Mouse (Mus musculus) kidney, adult 11 months (tissue): ENCODE measurements around the gene Sec22a.

Experiments
- DNase-seq: peaks from one replicate; pipeline ENCODE4 v3.0.0; 2022

The Sec22a gene

DNA sequence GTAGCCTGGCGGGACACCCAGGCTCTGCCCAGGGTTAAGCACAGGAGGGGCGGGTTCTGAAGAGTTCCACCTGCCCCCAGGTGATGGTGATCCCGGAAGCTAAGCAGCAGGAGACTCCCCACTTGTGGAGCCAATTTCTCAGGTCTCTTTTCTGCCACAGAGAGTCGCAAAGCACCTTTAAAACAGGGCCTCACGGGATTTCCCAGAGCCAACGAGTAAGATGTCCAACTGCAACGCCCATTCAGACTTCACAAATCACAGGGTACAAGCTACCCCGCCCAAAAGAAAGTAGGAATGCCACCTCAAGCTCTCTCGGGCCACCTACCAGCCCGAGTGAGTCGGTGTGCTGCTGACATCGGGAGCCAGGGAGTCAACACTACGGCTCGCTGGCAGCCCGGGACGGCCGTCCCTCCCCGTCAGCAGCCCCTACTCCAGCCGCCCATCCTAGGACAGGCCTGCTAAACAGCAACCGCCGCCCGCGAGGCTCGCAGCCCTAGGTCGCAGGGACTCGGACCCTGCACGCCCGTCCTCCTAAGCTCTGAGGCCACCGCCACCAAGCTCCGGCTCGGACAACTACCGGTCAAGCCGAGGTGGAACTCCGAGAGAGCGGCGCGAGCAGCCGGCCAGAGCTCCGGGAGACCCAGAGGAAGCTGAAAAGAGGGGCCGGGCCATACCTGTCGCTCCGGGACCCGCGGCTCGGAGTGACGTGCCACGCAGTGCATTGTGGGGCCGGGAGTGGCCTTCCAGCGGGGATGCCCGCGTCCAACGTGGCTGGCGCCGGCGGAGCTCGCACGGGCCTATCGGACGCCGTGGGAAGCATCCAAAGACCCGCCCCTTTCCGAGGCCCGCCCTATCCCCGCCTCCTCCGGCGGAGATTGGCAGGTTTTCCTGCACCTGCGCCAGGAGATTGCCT, at the start of gene Sec22a:
Gene Sec22a (minus strand): TSS at position 769 of the 913 bp plus-strand sequence.
- peak; percentile 94 for DNase-seq

GRCm38 (mm10) chr16:35406706-35407105, 43.0 kb upstream of the Sec22a start:
- DNase-seq: no peak

DNA sequence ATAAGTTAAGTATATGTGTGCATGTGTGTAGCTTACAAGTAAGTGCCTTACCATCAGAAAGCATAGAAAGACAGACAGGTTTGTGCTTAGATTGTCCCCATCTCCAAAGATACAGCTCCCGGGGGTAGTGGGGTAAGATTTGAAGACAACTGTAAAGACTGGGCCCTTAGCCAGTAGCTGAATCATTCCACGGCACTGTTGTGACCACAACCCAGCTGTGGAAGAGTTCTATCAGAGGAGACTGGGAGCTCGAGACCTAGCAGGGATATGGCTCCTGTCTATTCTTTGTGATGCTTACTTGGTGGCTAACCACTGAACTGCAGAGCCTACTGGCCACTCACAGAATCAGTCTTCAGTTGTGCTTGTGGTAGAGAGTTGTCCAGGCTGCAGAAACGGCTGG, 42.4 kb upstream of the Sec22a start:
- DNase-seq: no peak

DNA sequence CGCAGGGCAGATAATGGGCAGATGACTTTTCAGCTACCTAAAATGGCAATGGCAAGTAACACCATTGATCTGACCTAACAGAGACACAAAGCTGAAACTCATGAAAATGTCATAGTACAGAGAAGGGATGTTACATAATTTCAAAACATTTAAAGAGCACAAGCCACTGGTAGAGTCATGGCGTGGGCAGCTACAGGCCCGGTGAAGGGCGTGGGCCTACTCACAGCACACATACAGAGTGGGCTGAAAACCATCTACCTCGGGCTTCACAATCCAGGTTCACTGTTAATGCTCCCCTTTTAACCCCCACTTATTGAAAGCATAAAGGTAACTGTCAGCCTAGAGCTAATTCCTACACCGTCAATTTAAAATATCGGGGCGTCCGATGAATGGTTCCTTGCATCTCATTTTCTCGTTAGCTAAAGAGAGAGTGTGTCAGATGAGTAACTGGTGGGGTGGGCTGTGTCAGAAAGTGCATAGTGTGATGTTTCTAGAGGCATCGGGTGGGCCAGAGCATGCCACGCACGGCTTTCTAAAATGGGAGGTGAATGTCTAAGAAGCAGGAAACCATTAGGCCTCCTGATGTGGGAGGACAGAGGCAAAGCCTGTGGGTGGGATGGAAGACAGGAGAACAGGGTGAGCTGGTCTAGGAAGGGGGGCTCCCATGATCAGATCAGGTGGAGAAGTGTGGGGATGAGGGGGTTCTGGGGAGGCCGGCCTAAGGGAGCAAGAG, 41.8 kb upstream of the Sec22a start:
- no peak for DNase-seq

DNA sequence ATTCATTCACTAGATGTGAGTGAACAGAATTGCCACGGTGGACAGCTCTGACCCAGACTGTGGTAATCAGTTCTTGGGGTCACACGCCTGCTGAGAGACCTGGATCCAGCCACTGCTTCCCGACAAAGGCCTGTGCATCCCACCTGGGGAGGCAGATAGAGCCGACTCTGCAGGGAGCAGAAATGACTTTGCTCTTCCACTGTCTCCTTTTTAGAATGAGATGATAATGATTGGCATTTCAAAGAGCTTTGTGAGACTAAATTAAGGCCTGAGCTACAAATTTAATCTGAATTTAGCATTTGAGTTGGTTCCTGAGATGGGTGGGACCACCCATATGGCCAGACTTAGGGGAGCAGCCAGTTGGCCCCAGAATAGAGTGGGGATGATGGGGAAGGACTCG, 41.1 kb upstream of the Sec22a start:
- no peak for DNase-seq

DNA sequence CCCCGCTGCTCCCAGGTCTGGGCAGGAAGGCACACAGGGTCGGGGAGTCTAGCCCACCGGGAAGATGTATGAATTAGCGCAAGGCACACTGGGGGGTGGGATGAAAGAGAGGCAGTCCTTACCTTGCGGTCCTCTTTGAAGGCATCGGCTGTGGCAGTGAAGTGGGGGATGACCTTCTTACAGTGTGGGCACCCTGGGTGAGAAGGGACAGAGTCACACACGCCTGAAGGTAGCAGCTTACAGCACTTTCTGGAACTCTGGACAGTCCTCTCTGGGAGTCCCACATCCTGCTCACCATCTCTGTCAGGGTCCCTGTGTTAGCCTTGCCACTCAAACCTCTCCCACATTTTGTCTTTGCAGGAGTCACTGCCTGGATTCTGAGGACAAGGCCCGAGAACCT, 40.2 kb upstream of the Sec22a start:
- no peak for DNase-seq

DNA sequence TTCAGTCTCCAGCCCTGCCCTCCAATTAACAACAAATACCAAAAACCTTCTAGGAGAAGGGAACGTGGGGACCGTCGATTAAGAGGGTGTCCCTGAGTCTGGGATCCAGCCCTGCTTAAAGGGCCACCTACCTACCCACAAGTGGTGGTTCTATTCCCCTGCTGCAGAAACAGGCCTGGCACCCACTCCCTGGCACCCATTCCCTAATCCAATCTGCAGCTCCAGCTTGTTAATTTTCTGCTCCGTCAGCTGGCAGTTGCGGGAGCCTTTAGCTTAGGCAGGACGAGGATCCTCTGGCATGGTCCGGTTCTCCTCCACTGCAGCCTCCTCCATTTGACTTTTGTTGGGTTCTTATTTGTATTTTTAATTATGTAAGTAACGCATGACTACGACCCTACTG, 39.6 kb upstream of the Sec22a start:
- DNase-seq: no peak

DNA sequence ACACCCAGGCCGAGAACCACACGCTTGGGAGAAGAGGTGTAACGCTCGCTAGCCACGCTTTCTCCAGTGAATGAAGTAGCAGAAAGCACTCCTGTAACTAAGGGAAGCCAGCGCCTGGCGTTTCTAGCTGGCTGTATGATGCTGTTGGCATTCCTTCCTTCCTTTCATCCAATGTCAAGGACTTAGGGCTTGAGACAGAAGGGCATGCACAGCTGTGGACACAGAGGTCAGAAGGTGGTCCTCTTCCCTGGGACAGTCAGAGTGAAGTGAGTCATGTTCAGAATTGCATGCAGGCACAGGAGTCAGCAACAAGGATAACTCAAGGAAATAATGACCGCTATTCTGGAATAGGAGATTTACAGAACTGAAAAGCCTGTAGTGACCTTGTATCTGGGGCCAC, 29.1 kb upstream of the Sec22a start:
- DNase-seq: no peak

DNA sequence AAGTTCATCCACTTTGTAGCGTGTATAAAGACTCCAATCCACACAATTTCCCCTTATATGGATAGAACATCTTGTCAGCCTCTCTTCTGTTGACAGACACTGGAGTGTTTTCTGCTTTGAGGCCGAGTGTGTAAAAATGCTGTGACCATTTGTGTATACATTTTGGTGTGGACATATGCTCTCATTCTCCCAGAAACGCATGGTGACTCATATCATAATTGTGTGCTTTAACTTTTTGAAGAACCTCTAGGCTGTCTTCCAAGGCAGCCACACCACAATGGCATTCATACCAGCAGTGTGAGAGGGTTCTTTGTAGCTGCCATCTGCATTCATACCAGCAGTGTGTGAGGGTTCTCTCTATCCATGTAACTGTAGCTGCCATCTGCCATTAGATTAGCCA, 21.9 kb upstream of the Sec22a start:
- no peak for DNase-seq

DNA sequence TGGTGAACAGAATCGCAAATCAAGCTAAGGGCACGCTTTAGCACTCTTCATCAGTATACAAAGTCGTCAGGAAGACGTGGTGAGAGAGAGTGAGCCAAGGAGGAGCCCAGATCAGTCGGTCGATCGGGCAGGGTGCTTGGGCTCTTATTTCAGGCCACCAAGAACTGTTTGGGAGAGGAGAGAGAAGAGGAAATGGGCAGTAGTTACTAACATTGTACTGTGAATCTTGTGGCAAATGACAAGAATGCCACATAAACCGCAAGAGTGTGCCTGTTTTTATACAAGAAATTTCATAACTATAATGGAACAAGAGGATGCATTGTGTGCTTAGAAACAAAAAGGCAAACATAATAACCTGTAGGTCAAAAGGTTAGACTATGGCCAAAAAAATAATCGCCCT, 16.3 kb upstream of the Sec22a start:
- DNase-seq: no peak

- peak; percentile 20 for DNase-seq
These were observed 15.6 kb upstream of the Sec22a start for GRCm38 (mm10) chr16:35379344-35379743.

- no peak for DNase-seq
These were observed 328 bp upstream of the Sec22a start for GRCm38 (mm10) chr16:35364063-35364428.

DNA sequence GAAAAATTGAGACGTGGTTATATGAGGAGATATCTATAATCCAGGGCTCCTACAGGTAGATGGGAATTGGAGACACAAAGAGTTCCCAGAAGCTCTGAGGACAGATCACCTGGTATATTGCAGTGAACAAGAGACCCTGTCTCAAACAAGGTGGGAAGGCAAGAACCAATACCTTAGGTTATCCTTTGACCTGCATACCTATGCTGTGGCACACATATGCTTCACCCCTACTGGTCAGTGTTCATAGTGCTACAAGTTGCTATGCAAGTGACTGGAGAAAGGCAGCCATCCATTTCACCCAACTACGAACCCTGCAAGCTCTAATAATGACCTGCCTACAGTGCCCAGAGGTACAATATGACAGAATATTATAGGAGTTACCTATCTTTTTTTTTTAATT, 1.5 kb downstream of the Sec22a start:
- no peak for DNase-seq

- peak; percentile 20 for DNase-seq
These were observed 3.1 kb downstream of the Sec22a start for GRCm38 (mm10) chr16:35360593-35360992.

DNA sequence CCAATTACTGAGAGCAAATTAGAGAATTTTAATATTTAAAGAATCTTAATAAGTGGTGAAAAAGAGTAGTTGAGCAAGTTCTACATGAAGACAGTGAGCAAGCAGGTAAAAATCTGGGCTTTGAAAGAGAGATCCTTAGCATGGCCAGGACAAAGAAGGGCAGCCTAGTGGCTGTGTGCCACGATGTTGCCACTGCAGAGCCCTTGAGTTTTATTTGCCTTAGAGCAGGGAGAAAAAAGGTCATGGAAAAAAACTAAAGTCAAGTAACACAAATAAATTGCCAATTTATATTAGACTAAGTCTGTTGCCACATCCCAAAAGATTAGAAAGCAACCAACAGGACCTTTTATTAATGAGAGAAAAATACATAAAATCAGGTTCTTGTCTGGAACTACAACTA, 6.3 kb downstream of the Sec22a start:
- DNase-seq: peak; percentile 16

GRCm38 (mm10) chr16:35330451-35330850, 33.3 kb downstream of the Sec22a start:
- DNase-seq: no peak

GRCm38 (mm10) chr16:35319773-35320172, 43.9 kb downstream of the Sec22a start:
- no peak for DNase-seq

GRCm38 (mm10) chr16:35319335-35319734, 44.4 kb downstream of the Sec22a start:
- DNase-seq: no peak

DNA sequence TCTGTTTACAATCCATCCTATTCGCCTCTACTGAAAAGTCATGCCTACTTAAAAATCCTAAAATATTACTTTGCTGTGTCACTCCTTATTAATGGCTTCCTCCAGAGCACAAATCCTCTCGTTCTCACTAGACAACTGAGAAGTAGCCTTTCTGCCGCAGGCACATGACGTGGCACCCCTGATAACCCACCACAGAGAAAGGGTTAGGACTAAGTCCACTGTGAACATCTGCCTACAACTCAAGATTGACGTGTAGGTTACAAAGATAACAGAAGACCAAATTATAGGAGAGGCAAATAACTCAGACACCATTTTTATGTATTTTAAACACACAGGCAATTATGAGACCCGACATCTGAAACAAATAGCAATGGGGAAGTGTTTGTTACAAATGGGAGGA, 45.3 kb downstream of the Sec22a start:
- DNase-seq: no peak

DNA sequence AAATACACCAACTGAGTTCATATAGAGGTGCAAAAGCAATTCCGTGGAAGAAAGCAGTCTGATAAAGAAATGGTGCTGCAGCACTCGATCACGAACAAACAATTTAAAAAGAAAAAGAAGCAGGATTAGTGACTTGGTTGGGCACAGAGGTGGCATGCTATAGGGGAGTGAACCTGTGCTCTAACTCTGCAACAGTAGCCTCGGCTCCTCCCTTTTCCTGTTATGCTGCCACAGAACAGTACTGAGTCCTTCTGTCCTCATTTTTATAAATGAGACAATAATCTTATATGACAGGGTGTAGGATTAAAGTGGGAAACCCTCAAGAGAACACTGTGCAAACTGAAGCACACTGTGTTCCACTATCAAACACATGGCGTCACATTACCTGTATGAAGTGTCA, 46.3 kb downstream of the Sec22a start:
- no peak for DNase-seq

- DNase-seq: no peak
These were observed 46.9 kb downstream of the Sec22a start for GRCm38 (mm10) chr16:35316856-35317264.

- DNase-seq: no peak
These were observed 48.2 kb downstream of the Sec22a start for GRCm38 (mm10) chr16:35315496-35315895.

DNA sequence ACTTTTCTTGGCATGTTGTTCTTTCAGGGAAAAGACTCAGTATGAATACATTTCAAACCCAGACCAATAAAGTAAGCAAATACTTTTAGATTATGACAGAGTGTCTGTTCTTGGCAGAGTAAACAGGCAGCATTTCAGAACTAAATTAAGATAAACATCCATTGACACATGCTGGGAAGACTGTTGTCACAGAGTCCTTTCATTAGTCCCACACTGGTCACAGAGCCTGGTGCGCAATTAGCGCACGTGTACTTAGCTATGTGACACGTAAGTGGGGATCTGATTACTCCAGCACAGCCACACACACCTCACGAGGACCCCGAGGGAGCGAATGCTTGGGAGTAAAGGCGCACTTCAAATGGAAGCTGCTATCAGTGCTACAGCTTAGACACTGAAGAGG, 52.1 kb downstream of the Sec22a start:
- no peak for DNase-seq

GRCm38 (mm10) chr16:35310551-35311110, 53.1 kb downstream of the Sec22a start:
- DNase-seq: no peak
